Mouse (Mus musculus): ENCODE data around the gene Rhoq. TPM values are rescaled to one million over a fixed set of nuclear protein-coding genes. Genes with fewer than 3 reads are reported as not detected.

The Rhoq gene
- polyA plus RNA-seq, 1 experiment = 14.1 TPM

- Histone ChIP-seq H3K27ac (ENCODE audit: insufficient read depth, low read depth, low read length) (no peak overlapping the region), H3K36me3 (ENCODE audit: control insufficient read depth, insufficient read depth, low read length) (peaks cover 5% of the 10 kb centered on the region; the same call in 1 of the 2 replicates)
- WGBS = 86% methylated on average over 10 of the region's 10 CpGs
These were observed 4.9 kb downstream of the Rhoq start for GRCm38 (mm10) chr17:86967536-86968525.

GRCm38 (mm10) chr17:86968581-86968980, 5.7 kb downstream of the Rhoq start:
- Histone ChIP-seq H3K4me1 (ENCODE audit: control insufficient read depth, insufficient read depth, insufficient read length, low read length) (peaks cover 15% of the 10 kb centered on the region), H3K27ac (ENCODE audit: insufficient read depth, low read depth, low read length) (no peak overlapping the region), H3K4me3 (ENCODE audit: low read depth, low read length) (no peak overlapping the region), H3K36me3 (ENCODE audit: control insufficient read depth, insufficient read depth, low read length) (peaks cover 11% of the 10 kb centered on the region), H3K27me3 (ENCODE audit: control insufficient read depth, insufficient read depth, low read length) (no peaks in the 10 kb centered on the region)
- WGBS = 89% methylated on average over 5 of the region's 5 CpGs
- TF ChIP-seq POLR2A (IDR thresholded peaks at IDR 0.05; ENCODE audit: low read depth, low read length) (no peak), CTCF (IDR thresholded peaks at IDR 0.05; ENCODE audit: extremely low read depth, insufficient read length, insufficient replicate concordance, low read depth, low read length) (no peak)

More at GRCm38 (mm10) chr17:86967536-86968525, 4.9 kb downstream of the Rhoq start:
- Histone ChIP-seq H3K4me1 (ENCODE audit: control insufficient read depth, insufficient read depth, insufficient read length, low read length) (peaks cover 15% of the 10 kb centered on the region), H3K27me3 (ENCODE audit: control insufficient read depth, insufficient read depth, low read length) (no peaks in the 10 kb centered on the region), H3K4me3 (ENCODE audit: low read depth, low read length) (no peak overlapping the region)
- TF ChIP-seq CTCF (IDR thresholded peaks at IDR 0.05; ENCODE audit: extremely low read depth, insufficient read length, insufficient replicate concordance, low read depth, low read length) = no peak
- no peak for TF ChIP-seq POLR2A (IDR thresholded peaks at IDR 0.05; ENCODE audit: low read depth, low read length)

GRCm38 (mm10) chr17:86969582-86969981, 6.7 kb downstream of the Rhoq start:
- WGBS = 57% methylated on average over 5 of the region's 5 CpGs
- peaks cover 17% of the 10 kb centered on the region for H3K36me3 ChIP-seq (ENCODE audit: control insufficient read depth, insufficient read depth, low read length)
- H3K27me3 ChIP-seq (ENCODE audit: control insufficient read depth, insufficient read depth, low read length) = no peaks in the 10 kb centered on the region
- H3K4me3 ChIP-seq (ENCODE audit: low read depth, low read length) = no peak overlapping the region
- peaks cover 15% of the 10 kb centered on the region for H3K4me1 ChIP-seq (ENCODE audit: control insufficient read depth, insufficient read depth, insufficient read length, low read length)
- no peak for TF ChIP-seq POLR2A (IDR thresholded peaks at IDR 0.05; ENCODE audit: low read depth, low read length)
- no peak for TF ChIP-seq CTCF (IDR thresholded peaks at IDR 0.05; ENCODE audit: extremely low read depth, insufficient read length, insufficient replicate concordance, low read depth, low read length)
- no peak overlapping the region for H3K27ac ChIP-seq (ENCODE audit: insufficient read depth, low read depth, low read length)

- WGBS = 92% methylated on average over 15 of the region's 15 CpGs
- H3K36me3 ChIP-seq (ENCODE audit: control insufficient read depth, insufficient read depth, low read length) = peaks cover 18% of the 10 kb centered on the region
- H3K4me1 ChIP-seq (ENCODE audit: control insufficient read depth, insufficient read depth, insufficient read length, low read length) = peaks cover 15% of the 10 kb centered on the region
- TF ChIP-seq POLR2A (IDR thresholded peaks at IDR 0.05; ENCODE audit: low read depth, low read length) = no peak
- no peak for TF ChIP-seq CTCF (IDR thresholded peaks at IDR 0.05; ENCODE audit: extremely low read depth, insufficient read length, insufficient replicate concordance, low read depth, low read length)
- no peak overlapping the region for H3K4me3 ChIP-seq (ENCODE audit: low read depth, low read length)
- H3K27ac ChIP-seq (ENCODE audit: insufficient read depth, low read depth, low read length) = no peak overlapping the region
- no peaks in the 10 kb centered on the region for H3K27me3 ChIP-seq (ENCODE audit: control insufficient read depth, insufficient read depth, low read length)
These were observed 7.3 kb downstream of the Rhoq start for GRCm38 (mm10) chr17:86970026-86970750.

- H3K27ac ChIP-seq (ENCODE audit: insufficient read depth, low read depth, low read length) = no peak overlapping the region
- H3K36me3 ChIP-seq (ENCODE audit: control insufficient read depth, insufficient read depth, low read length) = peaks cover 19% of the 10 kb centered on the region
- no peaks in the 10 kb centered on the region for H3K27me3 ChIP-seq (ENCODE audit: control insufficient read depth, insufficient read depth, low read length)
- no peak for TF ChIP-seq CTCF (IDR thresholded peaks at IDR 0.05; ENCODE audit: extremely low read depth, insufficient read length, insufficient replicate concordance, low read depth, low read length)
- TF ChIP-seq POLR2A (IDR thresholded peaks at IDR 0.05; ENCODE audit: low read depth, low read length) = no peak
- H3K4me3 ChIP-seq (ENCODE audit: low read depth, low read length) = no peak overlapping the region
- WGBS = 87% methylated on average over 5 of the region's 5 CpGs
- H3K4me1 ChIP-seq (ENCODE audit: control insufficient read depth, insufficient read depth, insufficient read length, low read length) = peaks cover 15% of the 10 kb centered on the region
These were observed 8.2 kb downstream of the Rhoq start for GRCm38 (mm10) chr17:86971036-86971435.

- WGBS = 87% methylated on average over 7 of the region's 7 CpGs
- H3K4me1 ChIP-seq (ENCODE audit: control insufficient read depth, insufficient read depth, insufficient read length, low read length) = peaks cover 15% of the 10 kb centered on the region
- TF ChIP-seq POLR2A (IDR thresholded peaks at IDR 0.05; ENCODE audit: low read depth, low read length) = no peak
- TF ChIP-seq CTCF (IDR thresholded peaks at IDR 0.05; ENCODE audit: extremely low read depth, insufficient read length, insufficient replicate concordance, low read depth, low read length) = no peak
- no peak overlapping the region for H3K4me3 ChIP-seq (ENCODE audit: low read depth, low read length)
- H3K27ac ChIP-seq (ENCODE audit: insufficient read depth, low read depth, low read length) = no peak overlapping the region
- peaks cover 20% of the 10 kb centered on the region for H3K36me3 ChIP-seq (ENCODE audit: control insufficient read depth, insufficient read depth, low read length)
- H3K27me3 ChIP-seq (ENCODE audit: control insufficient read depth, insufficient read depth, low read length) = no peaks in the 10 kb centered on the region
These were observed 9.0 kb downstream of the Rhoq start for GRCm38 (mm10) chr17:86971860-86972259.

GRCm38 (mm10) chr17:86973097-86973496, 10.2 kb downstream of the Rhoq start:
- Histone ChIP-seq H3K4me1 (ENCODE audit: control insufficient read depth, insufficient read depth, insufficient read length, low read length) (peaks cover 2% of the 10 kb centered on the region), H3K27ac (ENCODE audit: insufficient read depth, low read depth, low read length) (no peak overlapping the region), H3K4me3 (ENCODE audit: low read depth, low read length) (no peak overlapping the region), H3K36me3 (ENCODE audit: control insufficient read depth, insufficient read depth, low read length) (peaks cover 22% of the 10 kb centered on the region), H3K27me3 (ENCODE audit: control insufficient read depth, insufficient read depth, low read length) (no peaks in the 10 kb centered on the region)
- TF ChIP-seq POLR2A (IDR thresholded peaks at IDR 0.05; ENCODE audit: low read depth, low read length) (no peak), CTCF (IDR thresholded peaks at IDR 0.05; ENCODE audit: extremely low read depth, insufficient read length, insufficient replicate concordance, low read depth, low read length) (no peak)
- WGBS = 78% methylated on average over 2 of the region's 2 CpGs
